Mouse (Mus musculus) small intestine, adult 2 months (tissue): Measurements from ENCODE around the gene Hspa4l. TPM values are rescaled to one million over a fixed set of nuclear protein-coding genes. Genes with fewer than 3 reads are reported as not detected.

Source experiments
- polyA plus RNA-seq: library from polyadenylated mRNA; depleted of rRNA; stranded (reverse); fragments of >200 nt; gene quantifications from 2 replicates; pipeline ENCODE4 v1.2.3, GENCODE M21; 2012; rRNA removed

Hspa4l gene
- polyA plus RNA-seq, 1 experiment, result 10.6 TPM

Other genes with a start within 250 kb of the Hspa4l start
- gene Intu, start 213.2 kb upstream of the Hspa4l start, polyA plus RNA-seq, result 0.37 and 0.80 TPM in 2 replicates
- gene Slc25a31, start 35.6 kb upstream of the Hspa4l start, polyA plus RNA-seq, result 0.05 TPM in 1 of 2 replicates, not detected in the other
- gene Plk4, start 55.5 kb downstream of the Hspa4l start, polyA plus RNA-seq, result 0.42 and 1.1 TPM in 2 replicates
- 0.56 and 2.1 TPM in 2 replicates for gene Mfsd8, start 102.4 kb downstream of the Hspa4l start, polyA plus RNA-seq
- 0.76 and 2.6 TPM in 2 replicates for gene Abhd18, start 102.5 kb downstream of the Hspa4l start, polyA plus RNA-seq
- not detected in 2 replicates for gene 1700034I23Rik, start 158.0 kb downstream of the Hspa4l start, polyA plus RNA-seq
- gene Larp1b, start 205.3 kb downstream of the Hspa4l start, polyA plus RNA-seq, result 12.0 and 46.5 TPM in 2 replicates